ENCODE assay signal across 7 mouse cellular contexts in the genomic region with DNA sequence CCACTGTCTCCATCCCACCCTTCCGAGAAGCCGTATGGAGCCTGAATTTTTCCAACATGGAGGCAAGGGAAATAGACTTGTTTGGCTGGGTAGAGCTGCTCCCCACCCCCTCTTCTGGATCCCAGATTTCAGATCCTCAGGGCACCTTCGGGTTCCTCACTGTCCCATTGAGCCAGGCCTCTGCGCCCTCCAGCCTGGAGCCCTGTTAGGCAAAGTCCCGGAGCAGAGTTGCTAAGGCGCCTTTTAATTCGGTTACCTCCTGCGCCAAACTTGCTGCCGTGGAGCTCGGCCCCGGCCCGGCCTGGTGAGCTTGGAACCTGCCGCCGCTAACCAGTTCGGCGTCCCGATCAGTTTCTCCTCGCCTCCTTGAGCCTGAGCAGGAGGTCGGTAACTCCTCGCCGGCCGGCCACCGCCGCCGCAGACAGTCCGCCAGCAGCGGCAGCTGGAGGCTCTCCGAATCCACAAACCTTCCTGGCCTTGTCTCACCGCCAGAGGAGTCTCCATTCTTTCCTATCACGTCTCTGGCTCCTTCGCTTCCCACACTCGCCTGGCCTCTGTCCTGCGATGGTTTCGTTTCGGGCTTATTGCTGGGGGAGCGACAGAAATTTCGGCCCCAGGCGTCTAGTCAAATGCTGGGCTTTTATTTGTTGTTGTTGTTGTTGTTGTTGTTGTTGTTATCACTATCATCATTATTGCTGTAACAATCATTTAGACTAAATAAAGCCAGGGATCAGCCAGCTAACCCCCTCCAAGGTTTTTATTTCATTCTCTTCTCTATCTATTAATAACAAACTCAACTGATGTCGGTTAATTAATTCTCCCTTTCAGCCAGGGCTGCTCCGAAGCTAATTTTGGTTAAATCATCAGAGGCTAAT. TPM values are rescaled to one million over a fixed set of nuclear protein-coding genes. Genes with fewer than 3 reads are reported as not detected.
A peak's percentile ranks its signal among the peaks of the same experiment; 100 is the strongest.
DNase-seq lines count a peak whose midpoint lies in the region; ATAC-seq and TF ChIP-seq lines count a peak whose summit lies in the region.

No protein-coding gene starts in this region.

- H3K27me3 ChIP-seq in ES-Bruce4 (ENCODE audit: control insufficient read depth, insufficient read depth, low read length, poor library complexity, severe bottlenecking), result peaks cover 74% of the 10 kb centered on the region
- H3K27me3 ChIP-seq in hindbrain, embryonic 12.5 days, result peaks cover 94% of the 10 kb centered on the region
- H3K27me3 ChIP-seq in limb, embryonic 15.5 days, result peaks cover 97% of the 10 kb centered on the region

- ATAC-seq in hindbrain, embryonic 12.5 days (ENCODE audit: low FRiP score), result no peak
- no peak for ATAC-seq in limb, embryonic 15.5 days (ENCODE audit: insufficient number of reproducible peaks, low FRiP score, low TSS enrichment, low read depth)

- peak; percentile 76 for TF ChIP-seq EP300 in ES-Bruce4 (IDR thresholded peaks at IDR 0.05; ENCODE audit: insufficient read depth, low read depth, low read length)

- no peaks in the 10 kb centered on the region for H3K9me3 ChIP-seq in ES-Bruce4 (replicated peaks; ENCODE audit: control insufficient read depth, insufficient read depth, low read length, poor library complexity, severe bottlenecking)
- no peaks in the 10 kb centered on the region for H3K9me3 ChIP-seq in hindbrain, embryonic 12.5 days (replicated peaks)
- no peaks in the 10 kb centered on the region for H3K9me3 ChIP-seq in limb, embryonic 15.5 days

- peak; percentile 54 for DNase-seq in adrenal gland, adult 8-10 months
- no peak for DNase-seq in cerebellum, postnatal 36 days
- no peak for DNase-seq in cerebellum, postnatal 4 days (ENCODE audit: low spot score in 2 of 2)
- no peak for DNase-seq in spleen, adult 12 weeks (ENCODE audit: low spot score)

- H3K27ac ChIP-seq in ES-Bruce4 (ENCODE audit: insufficient read depth, low read length), result no peak overlapping the region
- H3K27ac ChIP-seq in hindbrain, embryonic 12.5 days, result peak overlapping the region; percentile 95
- H3K27ac ChIP-seq in limb, embryonic 15.5 days, result no peak overlapping the region

- WGBS in hindbrain, embryonic 12.5 days, result 2% methylated on average over 40 of the region's 40 CpGs
- 3% methylated on average over 40 of the region's 40 CpGs for WGBS in limb, embryonic 15.5 days

- H3K9ac ChIP-seq in ES-Bruce4 (ENCODE audit: low read depth, poor library complexity, severe bottlenecking), result no peak overlapping the region
- H3K9ac ChIP-seq in hindbrain, embryonic 12.5 days, result peak overlapping the region; percentile 85
- no peak overlapping the region for H3K9ac ChIP-seq in limb, embryonic 15.5 days

- no peak for TF ChIP-seq POLR2A in ES-Bruce4 (IDR thresholded peaks at IDR 0.05; ENCODE audit: insufficient read depth, low read length)

- peak overlapping the region; percentile 15 for H3K4me3 ChIP-seq in ES-Bruce4 (ENCODE audit: low read depth, low read length)
- H3K4me3 ChIP-seq in hindbrain, embryonic 12.5 days, result peak overlapping the region; percentile 42
- peak overlapping the region; percentile 19 for H3K4me3 ChIP-seq in limb, embryonic 15.5 days

- TF ChIP-seq CTCF in ES-Bruce4 (IDR thresholded peaks at IDR 0.05; ENCODE audit: low read depth, low read length), result no peak

- no peaks in the 10 kb centered on the region for H3K36me3 ChIP-seq in ES-Bruce4 (ENCODE audit: control insufficient read depth, insufficient read depth, low read length, poor library complexity, severe bottlenecking)
- H3K36me3 ChIP-seq in hindbrain, embryonic 12.5 days, result no peaks in the 10 kb centered on the region
- no peaks in the 10 kb centered on the region for H3K36me3 ChIP-seq in limb, embryonic 15.5 days

- no peaks in the 10 kb centered on the region for H3K4me1 ChIP-seq in ES-Bruce4 (ENCODE audit: control insufficient read depth, insufficient read depth, low read length)
- peaks cover 26% of the 10 kb centered on the region for H3K4me1 ChIP-seq in hindbrain, embryonic 12.5 days
- peaks cover 31% of the 10 kb centered on the region for H3K4me1 ChIP-seq in limb, embryonic 15.5 days

- H3K4me2 ChIP-seq in hindbrain, embryonic 12.5 days (replicated peaks), result peak overlapping the region; percentile 62
- peak overlapping the region; percentile 25 for H3K4me2 ChIP-seq in limb, embryonic 15.5 days

RNA-seq across cellular contexts. Expression of a gene that starts 8.4 kb away (rescaled TPM):
- 0.49 and 0.70 TPM in 2 replicates for polyA plus RNA-seq in ES-Bruce4 (2011; ENCODE audit: insufficient read depth, insufficient read length, low read depth, missing spikeins)
- total RNA-seq in adrenal gland, adult 8-10 months (2022), result 10 to 100 TPM; 20.8 to 27.5 (median 23.7) TPM
- 58.2 and 73.9 TPM in 2 replicates for polyA plus RNA-seq in hindbrain, embryonic 12.5 days (2016; fragmentation: Nextera tagmentation; extraction: Ambion mirVana)
- 3.1 and 4.8 TPM in 2 replicates for polyA plus RNA-seq in limb, embryonic 15.5 days (2015; fragmentation: Nextera tagmentation; extraction: Ambion mirVana)

RNA-seq across cellular contexts. Expression of a gene that starts 18.8 kb away (rescaled TPM):
- polyA plus RNA-seq in ES-Bruce4 (2011; ENCODE audit: insufficient read depth, insufficient read length, low read depth, missing spikeins), result 0.67 TPM in 1 of 2 replicates, not detected in the other
- 10 to 100 TPM; 19.4 to 61.4 (median 27.9) TPM for total RNA-seq in adrenal gland, adult 8-10 months (2022)
- polyA plus RNA-seq in hindbrain, embryonic 12.5 days (2016; fragmentation: Nextera tagmentation; extraction: Ambion mirVana), result 15.3 and 19.3 TPM in 2 replicates
- 0.23 and 0.27 TPM in 2 replicates for polyA plus RNA-seq in limb, embryonic 15.5 days (2015; fragmentation: Nextera tagmentation; extraction: Ambion mirVana)

RNA-seq across cellular contexts. Expression of a gene that starts 23.6 kb away (rescaled TPM):
- polyA plus RNA-seq in ES-Bruce4 (2011; ENCODE audit: insufficient read depth, insufficient read length, low read depth, missing spikeins), result not detected in 2 replicates
- not detected for total RNA-seq in adrenal gland, adult 8-10 months (2022)
- 0.82 and 2.2 TPM in 2 replicates for polyA plus RNA-seq in hindbrain, embryonic 12.5 days (2016; fragmentation: Nextera tagmentation; extraction: Ambion mirVana)
- polyA plus RNA-seq in limb, embryonic 15.5 days (2015; fragmentation: Nextera tagmentation; extraction: Ambion mirVana), result 0.15 TPM in 1 of 2 replicates, not detected in the other

RNA-seq across cellular contexts. Expression of a gene that starts 23.9 kb away (rescaled TPM):
- polyA plus RNA-seq in ES-Bruce4 (2011; ENCODE audit: insufficient read depth, insufficient read length, low read depth, missing spikeins), result 0.35 and 0.70 TPM in 2 replicates
- total RNA-seq in adrenal gland, adult 8-10 months (2022), result 10 to 100 TPM; 19.9 to 45.3 (median 27.0) TPM
- 7.7 and 8.1 TPM in 2 replicates for polyA plus RNA-seq in hindbrain, embryonic 12.5 days (2016; fragmentation: Nextera tagmentation; extraction: Ambion mirVana)
- 0.29 and 0.41 TPM in 2 replicates for polyA plus RNA-seq in limb, embryonic 15.5 days (2015; fragmentation: Nextera tagmentation; extraction: Ambion mirVana)

RNA-seq across cellular contexts. Expression of a gene that starts 38.8 kb away (rescaled TPM):
- polyA plus RNA-seq in ES-Bruce4 (2011; ENCODE audit: insufficient read depth, insufficient read length, low read depth, missing spikeins), result not detected in 2 replicates
- total RNA-seq in adrenal gland, adult 8-10 months (2022), result 10 to 100 TPM; 25.2 to 38.3 (median 26.7) TPM
- polyA plus RNA-seq in hindbrain, embryonic 12.5 days (2016; fragmentation: Nextera tagmentation; extraction: Ambion mirVana), result 74.3 and 126 TPM in 2 replicates
- 0.60 and 0.73 TPM in 2 replicates for polyA plus RNA-seq in limb, embryonic 15.5 days (2015; fragmentation: Nextera tagmentation; extraction: Ambion mirVana)

Comparison
In these comparisons a context has a peak if more than half of its experiments do, and no peak if none do; other contexts are left out.
1. RNA of a gene that starts 8.4 kb away (polyA plus RNA-seq): 58.2 to 73.9 TPM in hindbrain, embryonic 12.5 days; 3.1 to 4.8 TPM in limb, embryonic 15.5 days and 0.49 to 0.70 TPM in ES-Bruce4; every median in the first group is over 10 times any median in the second.
2. Peak in every context shown above with its lines, with median percentiles within 50 percentile points of each other: H3K4me3 ChIP-seq.